Mouse (Mus musculus) stomach, postnatal 0 days (tissue): ENCODE measurements around the gene Tmem108.

Experiments used
- CTCF ChIP-seq: IDR thresholded peaks from 2 replicates; pipeline ENCODE4 v1.5.1; 2016; ENCODE audit warnings: antibody characterized with exemption, low read depth, mild to moderate bottlenecking, moderate library complexity
- EP300 ChIP-seq: optimal IDR thresholded peaks from 2 replicates; pipeline ENCODE3; 2016; ENCODE audit warnings: antibody characterized with exemption

DNA sequence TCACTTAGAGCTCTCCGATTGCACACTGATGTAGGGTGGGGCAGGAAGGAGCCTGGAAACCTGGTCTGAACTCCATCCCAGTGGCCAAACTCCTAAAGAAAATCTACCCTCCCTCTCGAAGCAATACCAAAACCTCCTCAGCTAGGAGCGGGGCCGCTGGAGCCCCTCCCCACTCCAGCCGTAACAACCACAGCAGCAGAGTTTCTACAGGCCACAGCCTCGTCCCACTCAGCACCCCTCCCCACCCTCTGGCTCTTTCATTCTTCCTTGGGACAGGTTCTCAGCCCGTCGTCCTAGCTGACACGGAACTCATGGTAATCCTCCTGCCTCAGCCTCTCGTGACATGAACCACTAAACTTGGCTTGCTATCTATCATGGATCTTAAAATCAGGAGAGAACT lies 72.6 kb downstream of the Tmem108 start:
- TF ChIP-seq CTCF (no peak), EP300 (no peak)
